Mouse (Mus musculus) ES-E14 (cell line): ENCODE data around the gene Pmm2. TPM values are rescaled to one million over a fixed set of nuclear protein-coding genes. Genes with fewer than 3 reads are reported as not detected.

ENCODE experiments used
- DNase-seq: peaks from one replicate; pipeline ENCODE4 v3.0.0-alpha.2; 2013; ENCODE audit warnings: low read depth, low spot score
- H3K27ac ChIP-seq: 2 replicates; pipeline ENCODE4 v1.5.1; 2012; ENCODE audit warnings: low read depth, mild to moderate bottlenecking, low read length, moderate library complexity, mixed read lengths; ENCODE audit not compliant: poor library complexity, insufficient read depth, severe bottlenecking
- H3K36me3 ChIP-seq: 2 replicates; pipeline ENCODE4 v1.6.1; 2012; ENCODE audit warnings: mild to moderate bottlenecking, low read length, moderate library complexity, mixed read lengths; ENCODE audit not compliant: control insufficient read depth, poor library complexity, insufficient read depth, severe bottlenecking
- H3K4me1 ChIP-seq, 2 experiments: fragments of 150-350 bp in 1 of 2; sonication (generic) in 1 of 2; 2 replicates each; pipeline ENCODE4 v1.6.1; 2012; ENCODE audit warnings: low read length in 2 of 2, mild to moderate bottlenecking in 1 of 2, mixed read lengths in 1 of 2; ENCODE audit not compliant: control insufficient read depth in 2 of 2, insufficient read depth in 2 of 2, poor library complexity in 1 of 2
- H3K4me3 ChIP-seq, 2 experiments: fragments of 150-350 bp in 1 of 2; sonication (generic) in 1 of 2; 2 replicates each; pipeline ENCODE4 v1.5.1; 2012; ENCODE audit warnings: low read length in 2 of 2, low read depth in 1 of 2, mild to moderate bottlenecking in 1 of 2, mixed read lengths in 1 of 2; ENCODE audit not compliant: insufficient read depth in 1 of 2, poor library complexity in 1 of 2, severe bottlenecking in 1 of 2
- H3K9ac ChIP-seq: 2 replicates; pipeline ENCODE4 v1.6.1; 2012; ENCODE audit warnings: low read depth, mild to moderate bottlenecking, low read length, mixed read lengths; ENCODE audit not compliant: poor library complexity, insufficient read depth, severe bottlenecking
- H3K9me3 ChIP-seq: fragments of 150-350 bp; sonication (generic); 2 replicates; pipeline ENCODE4 v1.6.1; 2012; ENCODE audit warnings: low read depth, mild to moderate bottlenecking, low read length; ENCODE audit not compliant: control insufficient read depth, insufficient read depth
- CHD2 ChIP-seq: IDR thresholded peaks from 2 replicates; pipeline ENCODE4 v1.6.1; 2014; ENCODE audit warnings: mild to moderate bottlenecking, low read depth, low read length, inconsistent platforms
- HCFC1 ChIP-seq: IDR thresholded peaks from 2 replicates; pipeline ENCODE4 v1.6.1; 2012; ENCODE audit warnings: low read length, inconsistent platforms, borderline replicate concordance; ENCODE audit not compliant: insufficient read depth
- MAFK ChIP-seq: IDR thresholded peaks from 2 replicates; pipeline ENCODE4 v1.6.1; 2014; ENCODE audit warnings: mild to moderate bottlenecking, low read depth, low read length, inconsistent platforms; ENCODE audit not compliant: insufficient read depth
- ZC3H11A ChIP-seq: IDR thresholded peaks from 2 replicates; pipeline ENCODE4 v1.6.1; 2012; ENCODE audit warnings: low read depth, mild to moderate bottlenecking, inconsistent platforms, low read length, borderline replicate concordance
- ZNF384 ChIP-seq: IDR thresholded peaks from 2 replicates; pipeline ENCODE4 v1.6.1; 2012; ENCODE audit warnings: low read depth, low read length, inconsistent platforms
- in situ Hi-C, 2 experiments: fragments of 600-800 bp; cut with MboI; formaldehyde crosslinking; loops; one replicate each; pipeline ENCODE4 v1.15.1; 2025; ENCODE audit warnings: low sequenced_read_pairs in 2 of 2, inconsistent platforms in 1 of 2; ENCODE audit not compliant: unreplicated experiment in 2 of 2
- total RNA-seq: library from RNA; depleted of rRNA; stranded (reverse); fragments of 300-350 nt; gene quantifications from 2 replicates; pipeline ENCODE4 v1.2.3, GENCODE M21; 2012

Pmm2 gene
- total RNA-seq, 1 experiment = 34.8 TPM

DNA sequence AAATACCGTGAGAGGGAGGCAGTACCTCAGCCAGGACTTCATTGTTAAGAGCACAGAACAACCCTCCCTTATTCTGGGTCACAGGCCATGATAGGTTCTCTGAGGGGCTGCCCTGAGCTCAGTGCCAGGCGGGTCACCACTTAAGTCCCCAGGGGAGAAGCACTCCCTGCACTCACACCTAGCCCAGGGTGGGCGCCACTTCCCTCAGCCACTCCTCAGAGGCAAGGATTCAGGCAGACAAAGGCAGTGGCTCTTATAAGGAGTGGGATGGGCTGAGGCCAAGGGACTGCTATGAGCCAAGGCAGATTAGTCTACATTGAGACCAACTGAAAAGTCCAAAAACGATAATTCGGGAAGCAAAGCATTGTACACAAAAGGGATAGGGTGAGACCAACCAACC, 27.9 kb downstream of the Pmm2 start:
- H3K4me3 ChIP-seq = no peak overlapping the region
- peaks cover 29% of the 10 kb centered on the region for H3K36me3 ChIP-seq
- no peak for DNase-seq
- TF ChIP-seq MAFK (no peak), ZNF384 (no peak), CHD2 (no peak), HCFC1 (no peak), ZC3H11A (no peak)
- in situ Hi-C loops = no loop called here
- no peaks in the 10 kb centered on the region for H3K9me3 ChIP-seq
- no peak overlapping the region for H3K27ac ChIP-seq
- H3K9ac ChIP-seq = no peak overlapping the region
- H3K4me1 ChIP-seq = peaks cover 6 to 55% of the 10 kb centered on the region in 2 experiments

DNA sequence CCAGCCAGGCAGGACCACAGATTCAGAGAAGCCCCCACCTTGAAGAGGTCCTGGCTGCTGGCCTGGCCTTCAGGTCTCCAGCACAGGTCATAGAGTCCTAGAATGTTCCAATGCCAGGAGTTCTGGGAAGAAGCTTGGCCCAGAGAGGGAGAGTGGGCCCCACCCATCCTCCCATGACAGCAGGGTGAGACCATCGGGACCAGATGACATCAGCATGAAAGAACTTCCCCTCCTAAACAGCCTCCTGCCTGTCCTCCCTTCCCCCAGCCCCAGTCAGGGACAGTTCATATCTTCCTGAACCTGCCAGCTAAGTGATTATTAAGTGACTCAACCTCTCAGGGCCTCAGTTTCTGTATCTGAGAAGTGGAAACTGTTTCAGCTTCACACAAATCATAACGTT, 29.0 kb downstream of the Pmm2 start:
- no peak for DNase-seq
- H3K9me3 ChIP-seq = no peaks in the 10 kb centered on the region
- TF ChIP-seq MAFK (no peak), HCFC1 (no peak), ZC3H11A (no peak), CHD2 (no peak), ZNF384 (no peak)
- in situ Hi-C loops = no loop called here
- H3K9ac ChIP-seq = no peak overlapping the region
- no peak overlapping the region for H3K4me3 ChIP-seq
- H3K27ac ChIP-seq = no peak overlapping the region
- H3K36me3 ChIP-seq = peaks cover 23% of the 10 kb centered on the region
- peaks cover 7 to 53% of the 10 kb centered on the region in 2 experiments for H3K4me1 ChIP-seq

DNA sequence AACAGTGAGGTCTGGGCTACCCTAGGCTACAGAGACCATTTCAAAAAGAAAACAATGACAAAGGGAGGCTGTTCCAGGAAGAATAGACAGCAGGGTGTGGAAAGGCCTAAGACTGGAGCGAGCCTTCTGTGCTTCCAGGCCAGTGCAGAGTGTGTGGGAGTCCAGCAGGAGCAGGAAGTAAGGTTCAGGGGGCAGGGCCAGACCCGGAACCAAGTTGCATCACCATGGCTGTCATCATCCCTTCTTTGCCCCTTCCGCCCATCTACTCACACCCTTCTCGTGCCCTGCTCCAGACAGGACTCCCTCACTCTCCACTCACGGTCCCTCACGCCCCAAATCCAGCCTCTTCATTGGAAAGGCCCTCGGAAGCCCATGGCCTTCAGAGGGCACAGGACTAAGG, 29.8 kb downstream of the Pmm2 start:
- peaks cover 7 to 47% of the 10 kb centered on the region in 2 experiments for H3K4me1 ChIP-seq
- no peak for TF ChIP-seq ZC3H11A
- TF ChIP-seq MAFK = no peak
- TF ChIP-seq ZNF384 = no peak
- TF ChIP-seq CHD2 = no peak
- no peak for TF ChIP-seq HCFC1
- H3K4me3 ChIP-seq = no peak overlapping the region
- in situ Hi-C loops = no loop called here
- no peak overlapping the region for H3K27ac ChIP-seq
- DNase-seq = no peak
- H3K36me3 ChIP-seq = peaks cover 15% of the 10 kb centered on the region
- H3K9ac ChIP-seq = no peak overlapping the region
- H3K9me3 ChIP-seq = no peaks in the 10 kb centered on the region

DNA sequence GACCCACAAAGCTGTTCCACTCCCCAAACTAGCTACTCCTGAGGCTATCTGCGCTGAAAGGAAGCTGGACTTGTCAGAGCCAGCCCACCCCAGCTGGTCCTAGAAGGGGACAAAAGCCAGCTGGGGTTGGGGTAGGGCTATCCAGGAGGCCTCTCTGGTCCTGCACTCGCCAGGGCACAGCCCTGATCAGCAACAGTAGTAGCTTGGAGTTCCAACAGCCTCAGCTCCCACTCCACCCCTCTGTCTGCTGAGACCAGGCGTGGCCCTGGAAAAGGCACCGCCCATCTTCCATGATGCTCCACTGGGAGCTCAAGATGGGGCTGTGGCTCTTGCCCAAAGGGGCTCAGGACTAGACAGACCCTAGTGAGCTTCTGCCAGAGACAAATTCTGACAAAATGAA, 30.3 kb downstream of the Pmm2 start:
- no peak for TF ChIP-seq ZNF384
- no peak for TF ChIP-seq ZC3H11A
- no peak for TF ChIP-seq HCFC1
- no peak for TF ChIP-seq MAFK
- TF ChIP-seq CHD2 = no peak
- DNase-seq = no peak
- Histone ChIP-seq H3K9ac (no peak overlapping the region), H3K36me3 (peaks cover 15% of the 10 kb centered on the region), H3K9me3 (no peaks in the 10 kb centered on the region), H3K4me1 (peaks cover 7 to 47% of the 10 kb centered on the region in 2 experiments), H3K4me3 (no peak overlapping the region), H3K27ac (no peak overlapping the region)
- in situ Hi-C loops = no loop called here

DNA sequence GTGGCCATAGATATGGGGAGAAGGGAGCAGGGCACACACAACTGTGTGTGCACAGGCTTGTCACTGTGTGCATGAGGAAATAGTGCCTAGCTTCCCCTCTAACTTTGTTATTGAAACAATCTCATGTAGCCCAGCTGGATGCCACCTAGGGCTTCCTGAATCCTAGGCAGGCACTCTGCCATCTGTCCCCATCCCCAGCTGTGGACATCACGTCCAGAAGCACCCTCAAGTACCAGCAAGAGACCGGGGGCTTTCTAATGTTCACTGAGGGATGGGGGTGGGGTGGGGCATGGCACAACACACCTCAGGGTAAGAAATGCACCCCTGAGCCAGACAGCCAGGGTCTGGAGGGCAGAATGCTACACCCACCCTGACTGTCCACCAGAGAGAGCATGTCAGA, 30.9 kb downstream of the Pmm2 start:
- Histone ChIP-seq H3K9ac (no peak overlapping the region), H3K4me3 (no peak overlapping the region), H3K36me3 (peaks cover 9% of the 10 kb centered on the region), H3K27ac (no peak overlapping the region), H3K4me1 (peaks cover 7 to 45% of the 10 kb centered on the region in 2 experiments), H3K9me3 (no peaks in the 10 kb centered on the region)
- in situ Hi-C loops = no loop called here
- DNase-seq = no peak
- no peak for TF ChIP-seq MAFK
- no peak for TF ChIP-seq HCFC1
- TF ChIP-seq CHD2 = no peak
- TF ChIP-seq ZNF384 = no peak
- no peak for TF ChIP-seq ZC3H11A
